Mouse (Mus musculus): ENCODE data around the gene Fancm. TPM values are rescaled to one million over a fixed set of nuclear protein-coding genes. Genes with fewer than 3 reads are reported as not detected.
A peak's percentile ranks its signal among the peaks of the same experiment; 100 is the strongest.
"Not testable (repeated sequence)": the region's sequence is repeated elsewhere in the genome, so short reads cannot be mapped to it uniquely, and the experiment has no call there.

The Fancm gene
- polyA plus RNA-seq, 1 experiment, result 2.3 TPM

GRCm38 (mm10) chr12:65172021-65172951 lies 96.9 kb downstream of the Fancm start, which contains the start of gene Mis18bp1:
Mis18bp1 (minus strand) TSS chr12:65172604.
- Histone ChIP-seq H3K4me3 (ENCODE audit: insufficient read depth, poor library complexity, severe bottlenecking) (peak within 1 kb of the TSS; percentile 71), H3K27me3 (ENCODE audit: control insufficient read depth, insufficient read depth, insufficient read length) (no peaks in the 10 kb centered on the region), H3K36me3 (ENCODE audit: control insufficient read depth, insufficient read depth) (no peaks in the 10 kb centered on the region), H3K79me3 (ENCODE audit: low read depth) (peaks cover 48% of the 10 kb centered on the region), H3K79me2 (ENCODE audit: control insufficient read depth, insufficient read depth) (peaks cover 51% of the 10 kb centered on the region), H3ac (ENCODE audit: control insufficient read depth, insufficient read length, low read depth) (peak within 1 kb of the TSS; percentile 79)
- TF ChIP-seq USF1 (IDR thresholded peaks at IDR 0.05; ENCODE audit: low read depth) (no peak), MAX (IDR thresholded peaks at IDR 0.05) (peak; percentile 54), CEBPB (IDR thresholded peaks at IDR 0.05; ENCODE audit: low read depth) (peak; percentile 89), FOSL1 (IDR thresholded peaks at IDR 0.05; ENCODE audit: insufficient read depth, low read length, poor library complexity, severe bottlenecking) (no peak), MYOD1 (IDR thresholded peaks at IDR 0.05; ENCODE audit: control insufficient read depth, insufficient read length, low read depth) (no peak), MYOG (IDR thresholded peaks at IDR 0.05; ENCODE audit: control insufficient read depth, extremely low read depth, insufficient read length) (no peak), CTCF (IDR thresholded peaks at IDR 0.05; ENCODE audit: control insufficient read depth, insufficient read depth, insufficient read length) (no peak)

GRCm38 (mm10) chr12:65172959-65173358 lies 97.6 kb downstream of the Fancm start:
- not testable (repeated sequence) for H3K27me3 ChIP-seq (ENCODE audit: control insufficient read depth, insufficient read depth, insufficient read length); H3K36me3 ChIP-seq (ENCODE audit: control insufficient read depth, insufficient read depth); H3ac ChIP-seq (ENCODE audit: control insufficient read depth, insufficient read length, low read depth)
- H3K4me3 ChIP-seq (ENCODE audit: insufficient read depth, poor library complexity, severe bottlenecking), result peak overlapping the region; percentile 71
- peaks cover 44% of the 10 kb centered on the region for H3K79me2 ChIP-seq (ENCODE audit: control insufficient read depth, insufficient read depth)
- H3K79me3 ChIP-seq (ENCODE audit: low read depth), result peaks cover 42% of the 10 kb centered on the region
- peak; percentile 12 for TF ChIP-seq MAX (IDR thresholded peaks at IDR 0.05)

GRCm38 (mm10) chr12:65173736-65174135 lies 98.3 kb downstream of the Fancm start:
- no peak for TF ChIP-seq CTCF (IDR thresholded peaks at IDR 0.05; ENCODE audit: control insufficient read depth, insufficient read depth, insufficient read length)
- no peak for TF ChIP-seq MAX (IDR thresholded peaks at IDR 0.05)
- TF ChIP-seq CEBPB (IDR thresholded peaks at IDR 0.05; ENCODE audit: low read depth), result no peak
- TF ChIP-seq USF1 (IDR thresholded peaks at IDR 0.05; ENCODE audit: low read depth), result no peak
- TF ChIP-seq MYOG (IDR thresholded peaks at IDR 0.05; ENCODE audit: control insufficient read depth, extremely low read depth, insufficient read length), result no peak
- TF ChIP-seq FOSL1 (IDR thresholded peaks at IDR 0.05; ENCODE audit: insufficient read depth, low read length, poor library complexity, severe bottlenecking), result no peak
- no peak for TF ChIP-seq MYOD1 (IDR thresholded peaks at IDR 0.05; ENCODE audit: control insufficient read depth, insufficient read length, low read depth)
- H3K79me2 ChIP-seq (ENCODE audit: control insufficient read depth, insufficient read depth), result peaks cover 36% of the 10 kb centered on the region
- no peak overlapping the region for H3ac ChIP-seq (ENCODE audit: control insufficient read depth, insufficient read length, low read depth)
- peaks cover 34% of the 10 kb centered on the region for H3K79me3 ChIP-seq (ENCODE audit: low read depth)
- H3K27me3 ChIP-seq (ENCODE audit: control insufficient read depth, insufficient read depth, insufficient read length), result no peaks in the 10 kb centered on the region
- H3K4me3 ChIP-seq (ENCODE audit: insufficient read depth, poor library complexity, severe bottlenecking), result no peak overlapping the region
- H3K36me3 ChIP-seq (ENCODE audit: control insufficient read depth, insufficient read depth), result no peaks in the 10 kb centered on the region

Other genes starting within 250 kb of the Fancm start
- 1.5 TPM for gene Gm527, start 157.7 kb upstream of the Fancm start, polyA plus RNA-seq (2012; fragmentation: generic; extraction: Trizol)
- 0.77 TPM for gene Klhl28, start 110.1 kb upstream of the Fancm start, polyA plus RNA-seq (2012; fragmentation: generic; extraction: Trizol)
- 3.9 TPM for gene Togaram1, start 109.8 kb upstream of the Fancm start, polyA plus RNA-seq (2012; fragmentation: generic; extraction: Trizol)
- 4.3 TPM for gene Prpf39, start 39.3 kb upstream of the Fancm start, polyA plus RNA-seq (2012; fragmentation: generic; extraction: Trizol)
- gene Fkbp3, start 1.6 kb upstream of the Fancm start, polyA plus RNA-seq (2012; fragmentation: generic; extraction: Trizol), result 72.5 TPM
- 3.7 TPM for gene Mis18bp1, start 97.0 kb downstream of the Fancm start, polyA plus RNA-seq (2012; fragmentation: generic; extraction: Trizol)
- gene Wdr20rt, start 149.9 kb downstream of the Fancm start, polyA plus RNA-seq (2012; fragmentation: generic; extraction: Trizol), result not detected